ENCODE assay signal across 27 mouse cellular contexts in the genomic region with DNA sequence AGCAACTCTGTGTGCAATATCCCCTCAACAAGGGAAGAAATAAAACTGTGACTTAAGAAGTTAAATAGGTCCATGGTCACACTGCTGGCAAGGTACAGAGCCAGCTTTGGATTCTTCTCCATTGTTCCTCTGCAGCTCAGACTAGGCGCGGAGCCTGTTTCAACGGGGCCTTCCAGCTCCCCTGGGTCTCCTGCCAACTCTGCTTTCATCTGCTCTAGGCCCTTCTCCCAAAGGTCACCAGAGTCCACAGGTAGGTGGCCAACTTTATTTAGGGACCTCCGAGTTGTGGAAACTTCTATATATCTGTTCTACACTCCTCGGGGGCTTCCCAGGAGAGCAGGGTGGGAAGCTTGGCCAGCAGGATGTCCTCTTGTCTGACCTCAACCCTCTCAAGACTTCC. TPM values are rescaled to one million over a fixed set of nuclear protein-coding genes. Genes with fewer than 3 reads are reported as not detected.
DNase-seq lines count a peak whose midpoint lies in the region; ATAC-seq lines count a peak whose summit lies in the region.
"Had no signal": no experiment of that assay in that cellular context is flagged by ENCODE, and none has a peak within 500 bp of the region (broad histone marks: within the 10 kb centered on the region; RNA-seq: fewer than 3 reads in every experiment).

No protein-coding gene starts in this region.

- intact Hi-C loops in gastrocnemius, postnatal 36 days (cut with DNase I): no loop called here
- intact Hi-C loops in heart, postnatal 14 days (cut with DNase I): no loop called here

- peaks cover 23% of the 10 kb centered on the region for H3K4me1 ChIP-seq in forebrain, embryonic 12.5 days
- H3K4me1 ChIP-seq: liver, embryonic 15.5 days had no signal

- ATAC-seq in forebrain, embryonic 12.5 days (ENCODE audit: low FRiP score): no peak
- ATAC-seq: forebrain, embryonic 15.5 days; intestine, postnatal 0 days; midbrain, embryonic 16.5 days had no signal

- H3K36me3 ChIP-seq in forebrain, embryonic 12.5 days (replicated peaks): no peaks in the 10 kb centered on the region
- H3K36me3 ChIP-seq: embryonic facial prominence, embryonic 12.5 days; forebrain, embryonic 15.5 days; G1E; limb, embryonic 12.5 days; liver, embryonic 15.5 days had no signal

- H3K4me2 ChIP-seq in forebrain, embryonic 12.5 days: no peak overlapping the region
- H3K4me2 ChIP-seq: embryonic facial prominence, embryonic 12.5 days; forebrain, embryonic 15.5 days; hindbrain, embryonic 14.5 days; limb, embryonic 12.5 days; liver, embryonic 15.5 days; lung, embryonic 14.5 days had no signal

- H3K9ac ChIP-seq in forebrain, embryonic 12.5 days: no peak overlapping the region
- H3K9ac ChIP-seq: embryonic facial prominence, embryonic 12.5 days; forebrain, embryonic 15.5 days; hindbrain, embryonic 14.5 days; limb, embryonic 12.5 days; liver, embryonic 15.5 days; lung, embryonic 14.5 days had no signal

- H3K9me3 ChIP-seq in forebrain, embryonic 12.5 days: no peaks in the 10 kb centered on the region
- H3K9me3 ChIP-seq: embryonic facial prominence, embryonic 12.5 days; forebrain, embryonic 15.5 days; G1E; limb, embryonic 12.5 days; liver, embryonic 15.5 days had no signal

- no peak overlapping the region for H3K27ac ChIP-seq in forebrain, embryonic 12.5 days
- H3K27ac ChIP-seq: embryonic facial prominence, embryonic 12.5 days; forebrain, embryonic 15.5 days; hindbrain, embryonic 14.5 days; limb, embryonic 12.5 days; liver, embryonic 15.5 days had no signal

- H3K27me3 ChIP-seq in forebrain, embryonic 12.5 days: peaks cover 17% of the 10 kb centered on the region; the same call in 1 of the 2 replicates
- H3K27me3 ChIP-seq: forebrain, embryonic 15.5 days had no signal

- WGBS in forebrain, embryonic 12.5 days: 75% methylated on average over 5 of the region's 5 CpGs

- peak; percentile 52 for DNase-seq in cerebellum, adult 9-10 months
- no peak for DNase-seq in cerebellum, postnatal 25 days
- peak; percentile 10 for DNase-seq in gastrocnemius, postnatal 10 days
- DNase-seq in gastrocnemius, postnatal 36 days: no peak
- DNase-seq in layer of hippocampus, adult 9-11 months: peak; percentile 50
- DNase-seq in layer of hippocampus, postnatal 36 days: no peak
- DNase-seq in heart, postnatal 14 days: peak; percentile 36 to 53
- DNase-seq: adrenal gland, adult 8-10 months; embryo, embryonic 11 days; kidney, postnatal 14 days; lung, embryonic 14.5 days; lung, postnatal 14 days; right cerebral cortex, adult 18-20 months; spleen, adult 18-20 months; thymus, postnatal 14 days had no signal

- no peak overlapping the region for H3K4me3 ChIP-seq in forebrain, embryonic 12.5 days (replicated peaks)
- H3K4me3 ChIP-seq: embryonic facial prominence, embryonic 12.5 days; forebrain, embryonic 15.5 days; limb, embryonic 12.5 days; liver, embryonic 15.5 days had no signal

RNA-seq across cellular contexts. Expression of gene Lgi1, which starts 3.0 kb away (rescaled TPM):
- total RNA-seq in gastrocnemius, postnatal 10 days (2021): 1 to 10 TPM; 1.5 to 2.3 TPM
- 1 to 10 TPM; 1.5 to 3.1 TPM for total RNA-seq in gastrocnemius, postnatal 36 days (2021)
- total RNA-seq in layer of hippocampus, postnatal 36 days (2021): 100 to 1,000 TPM; 189 to 201 TPM
- 1 to 10 TPM; 1.6 to 1.8 TPM for total RNA-seq in heart, postnatal 14 days (2021)
- polyA plus RNA-seq in forebrain, embryonic 12.5 days (2016; fragmentation: Nextera tagmentation; extraction: Ambion mirVana): 2.1 and 2.4 TPM in 2 replicates
- total RNA-seq: hematopoietic stem cell, adult 5-6 weeks; liver, adult 2 months; neutrophil, adult 5-6 weeks had no signal
- polyA plus RNA-seq: G1E; liver, adult 2 months; lung, embryonic 14.5 days had no signal

RNA-seq across cellular contexts. Expression of gene Fra10ac1, which starts 37.4 kb away (rescaled TPM):
- total RNA-seq in gastrocnemius, postnatal 10 days (2021): 10 to 100 TPM; 10.1 to 10.7 TPM
- total RNA-seq in gastrocnemius, postnatal 36 days (2021): 10 to 100 TPM in 1 of 2 experiments, 1 to 10 TPM in 1; 10.0 to 10.7 TPM
- total RNA-seq in layer of hippocampus, postnatal 36 days (2021): 10 to 100 TPM; 19.6 to 21.9 TPM
- 10 to 100 TPM; 11.2 to 12.1 TPM for total RNA-seq in heart, postnatal 14 days (2021)
- 51.8 and 58.4 TPM in 2 replicates for polyA plus RNA-seq in forebrain, embryonic 12.5 days (2016; fragmentation: Nextera tagmentation; extraction: Ambion mirVana)

Comparison
In these comparisons a context has a peak if more than half of its experiments do, and no peak if none do; other contexts are left out.
1. DNase-seq: peak in cerebellum, adult 9-10 months (single experiment), gastrocnemius, postnatal 10 days (single experiment), layer of hippocampus, adult 9-11 months (single experiment) and heart, postnatal 14 days (2 of 2); none in cerebellum, postnatal 25 days (0 of 2), gastrocnemius, postnatal 36 days (0 of 2) and layer of hippocampus, postnatal 36 days (0 of 2).
2. RNA of gene Lgi1, which starts 3.0 kb away (total RNA-seq): 189 to 201 TPM in layer of hippocampus, postnatal 36 days; 1.5 to 3.1 TPM in gastrocnemius, postnatal 36 days, 1.5 to 2.3 TPM in gastrocnemius, postnatal 10 days and 1.6 to 1.8 TPM in heart, postnatal 14 days; every median in the first group is over 10 times any median in the second.